Mouse (Mus musculus) spleen, adult 2 months (tissue): ENCODE results near the gene Gm49342. TPM values are rescaled to one million over a fixed set of nuclear protein-coding genes. Genes with fewer than 3 reads are reported as not detected.

Source experiments
- DNase-seq, 2 experiments: peaks; one replicate each; pipeline versions ENCODE4 v3.0.0 to v3.0.0-alpha.2; 2012 to 2021; ENCODE audit warnings: low spot score in 2 of 2, low read depth in 1 of 2
- H3K27ac ChIP-seq: fragments of 200-500 bp; 2 replicates; pipeline ENCODE4 v1.5.1; 2012; ENCODE audit warnings: low read length, inconsistent platforms; ENCODE audit not compliant: insufficient read depth
- H3K27me3 ChIP-seq: fragments of 200-500 bp; 2 replicates; pipeline ENCODE4 v1.6.1; 2012; ENCODE audit warnings: mild to moderate bottlenecking, moderate library complexity, low read length, inconsistent platforms; ENCODE audit not compliant: control insufficient read depth, insufficient read depth
- H3K36me3 ChIP-seq: fragments of 200-500 bp; 2 replicates; pipeline ENCODE4 v1.6.1; 2012; ENCODE audit warnings: mild to moderate bottlenecking, low read length, inconsistent platforms; ENCODE audit not compliant: control insufficient read depth, insufficient read depth
- H3K4me1 ChIP-seq: fragments of 200-500 bp; 2 replicates; pipeline ENCODE4 v1.6.1; 2011; ENCODE audit warnings: inconsistent platforms; ENCODE audit not compliant: control insufficient read depth, insufficient read depth, insufficient read length
- H3K4me3 ChIP-seq: fragments of 200-500 bp; 2 replicates; pipeline ENCODE4 v1.5.1; 2011; ENCODE audit warnings: mild to moderate bottlenecking, inconsistent platforms; ENCODE audit not compliant: insufficient read depth, insufficient read length; ENCODE audit errors: extremely low read depth
- CTCF ChIP-seq: fragments of 200-500 bp; IDR thresholded peaks from 2 replicates; pipeline ENCODE4 v1.5.1; 2011; ENCODE audit warnings: mild to moderate bottlenecking, inconsistent platforms; ENCODE audit not compliant: insufficient read depth, insufficient read length, insufficient replicate concordance; ENCODE audit errors: extremely low read depth
- POLR2A ChIP-seq: fragments of 200-500 bp; IDR thresholded peaks from 2 replicates; pipeline ENCODE4 v1.6.1; 2011; ENCODE audit warnings: low read depth, low read length, inconsistent platforms
- WGBS: fragments of 180-500 bp; shearing (Covaris S2); methylation state at CpG from one replicate; pipeline ENCODE4 v1.1.7; 2018; 5-methylcytosine and 5-hydroxymethylcytosine counted together
- polyA plus RNA-seq: library from polyadenylated mRNA; depleted of rRNA; stranded (reverse); fragments of >200 nt; gene quantifications from 2 replicates; pipeline ENCODE4 v1.2.3, GENCODE M21; 2012

Gm49342 gene
- polyA plus RNA-seq, 1 experiment, result 28.4 TPM

DNA sequence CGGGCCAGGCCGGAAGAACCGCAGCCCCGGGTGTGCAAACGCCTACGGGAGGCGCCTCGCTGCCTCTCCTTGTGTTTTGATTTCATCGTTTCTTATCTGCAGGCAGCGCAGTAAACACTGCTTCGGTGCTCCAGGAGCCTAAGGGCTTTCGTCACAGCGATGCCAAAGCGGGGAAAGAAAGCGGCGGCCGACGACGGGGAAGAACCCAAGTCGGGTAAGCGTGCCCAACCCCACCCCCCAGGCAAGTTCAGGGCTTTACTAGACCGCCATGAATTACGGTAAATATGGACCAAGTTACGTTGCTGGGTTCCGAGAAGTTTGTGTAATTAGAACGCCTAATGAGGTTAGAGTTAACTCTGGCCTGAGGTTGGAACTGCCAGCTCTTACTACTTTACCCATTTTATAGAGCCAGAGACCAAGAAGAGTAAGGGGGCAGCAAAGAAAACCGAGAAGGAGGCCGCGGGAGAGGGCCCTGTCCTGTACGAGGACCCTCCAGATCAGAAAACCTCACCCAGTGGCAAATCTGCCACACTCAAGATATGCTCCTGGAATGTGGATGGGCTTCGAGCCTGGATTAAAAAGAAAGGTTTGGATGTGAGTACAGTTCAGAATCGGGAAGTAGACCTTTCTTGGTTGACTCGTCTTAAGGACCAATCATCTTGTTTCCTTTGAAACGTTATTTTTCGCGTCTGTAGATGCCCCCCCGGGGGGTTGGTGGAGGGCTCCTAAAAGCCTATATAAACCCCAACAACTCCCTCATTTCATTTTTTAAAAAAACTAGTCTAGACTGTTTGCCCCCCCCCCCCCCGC, 19.0 kb upstream of the Gm49342 start:
- Histone ChIP-seq H3K4me3 (peak overlapping the region; percentile 85), H3K36me3 (peaks cover 31% of the 10 kb centered on the region), H3K4me1 (peaks cover 8% of the 10 kb centered on the region; the same call in 1 of the 2 replicates), H3K27ac (peak overlapping the region; percentile 55), H3K27me3 (no peaks in the 10 kb centered on the region)
- WGBS, result 2% methylated on average over 38 of the region's 38 CpGs
- no peak for TF ChIP-seq CTCF
- no peak for TF ChIP-seq POLR2A
- no peak for DNase-seq

DNA sequence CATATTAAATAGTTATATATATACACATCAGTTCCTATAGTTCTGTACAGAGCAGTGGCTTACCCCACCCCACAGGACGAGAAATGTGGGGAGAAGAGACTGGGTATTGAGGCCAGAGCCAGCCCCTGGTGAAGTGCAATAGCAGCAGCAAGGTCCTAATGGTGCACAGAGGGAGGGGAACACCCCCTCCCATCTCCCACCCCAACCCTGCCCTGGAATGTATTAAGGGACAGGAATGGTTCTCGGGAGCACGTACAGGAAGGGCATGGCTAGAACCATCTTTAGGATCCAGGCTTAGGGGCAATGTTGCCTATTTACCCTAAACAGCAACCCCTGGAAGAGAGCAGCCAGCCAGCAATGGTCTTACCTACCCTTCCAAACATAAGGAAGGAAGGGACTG, 17.0 kb upstream of the Gm49342 start:
- Histone ChIP-seq H3K4me3 (no peak overlapping the region), H3K36me3 (peaks cover 31% of the 10 kb centered on the region), H3K4me1 (peaks cover 8% of the 10 kb centered on the region; the same call in 1 of the 2 replicates), H3K27me3 (no peaks in the 10 kb centered on the region), H3K27ac (no peak overlapping the region)
- TF ChIP-seq CTCF (no peak), POLR2A (no peak)
- DNase-seq, result no peak
- 93% methylated on average over 3 of the region's 3 CpGs for WGBS

DNA sequence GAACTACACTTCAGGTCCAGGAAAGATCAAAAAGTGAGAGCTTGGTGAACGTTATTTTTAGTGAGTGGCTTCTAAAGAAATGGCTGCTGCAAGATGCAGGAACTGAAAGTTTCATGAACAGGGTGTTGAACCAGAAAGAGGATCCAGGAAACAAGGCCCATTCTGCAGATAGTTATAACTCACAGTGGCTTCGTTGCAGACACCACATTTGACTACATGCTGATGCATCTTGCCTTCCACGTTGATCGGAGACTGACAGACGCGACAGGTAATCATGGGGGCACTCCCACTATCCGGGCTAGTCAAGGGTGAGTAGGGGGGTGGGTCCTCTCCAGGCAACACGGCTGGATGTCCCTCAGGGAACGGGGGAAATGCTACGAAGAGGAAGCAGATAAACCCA, 14.4 kb upstream of the Gm49342 start:
- DNase-seq, result peak; percentile 37 to 38

DNA sequence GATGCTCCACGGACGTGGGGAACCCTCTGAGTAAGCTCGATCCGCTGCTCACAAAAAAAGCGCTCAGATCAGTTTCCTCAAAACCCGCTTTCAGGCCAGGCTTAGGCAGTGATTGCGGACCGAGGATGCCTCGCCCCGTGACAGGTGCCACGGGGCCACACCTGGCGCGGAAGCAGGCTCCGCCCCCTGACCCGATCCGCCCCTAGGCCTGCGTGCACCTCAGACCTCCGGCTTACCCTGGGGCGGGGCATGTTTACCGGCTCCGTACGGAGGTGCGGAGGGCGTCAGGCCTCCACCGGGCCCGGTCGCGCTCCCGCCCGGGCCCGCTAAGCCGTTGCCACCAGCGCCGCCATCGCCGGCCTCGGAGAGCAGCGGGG, 14.0 kb upstream of the Gm49342 start:
- TF ChIP-seq CTCF (no peak), POLR2A (no peak)
- H3K4me3 ChIP-seq, result peak overlapping the region; percentile 75
- WGBS, result under 1% methylated on average over 37 of the region's 38 CpGs
- H3K27ac ChIP-seq, result peak overlapping the region; percentile 95
- H3K27me3 ChIP-seq, result no peaks in the 10 kb centered on the region
- H3K4me1 ChIP-seq, result peaks cover 8% of the 10 kb centered on the region; the same call in 1 of the 2 replicates
- DNase-seq, result peak; percentile 70 to 71
- peaks cover 31% of the 10 kb centered on the region for H3K36me3 ChIP-seq

More for the DNA sequence above, 14.4 kb upstream of the Gm49342 start:
- Histone ChIP-seq H3K4me1 (peaks cover 8% of the 10 kb centered on the region; the same call in 1 of the 2 replicates), H3K36me3 (peaks cover 31% of the 10 kb centered on the region), H3K27ac (peak overlapping the region; percentile 95), H3K27me3 (no peaks in the 10 kb centered on the region), H3K4me3 (peak overlapping the region; percentile 75)
- WGBS, result 2% methylated on average over 10 of the region's 10 CpGs
- TF ChIP-seq POLR2A (no peak; the same call in 1 of the 2 replicates), CTCF (no peak)

DNA sequence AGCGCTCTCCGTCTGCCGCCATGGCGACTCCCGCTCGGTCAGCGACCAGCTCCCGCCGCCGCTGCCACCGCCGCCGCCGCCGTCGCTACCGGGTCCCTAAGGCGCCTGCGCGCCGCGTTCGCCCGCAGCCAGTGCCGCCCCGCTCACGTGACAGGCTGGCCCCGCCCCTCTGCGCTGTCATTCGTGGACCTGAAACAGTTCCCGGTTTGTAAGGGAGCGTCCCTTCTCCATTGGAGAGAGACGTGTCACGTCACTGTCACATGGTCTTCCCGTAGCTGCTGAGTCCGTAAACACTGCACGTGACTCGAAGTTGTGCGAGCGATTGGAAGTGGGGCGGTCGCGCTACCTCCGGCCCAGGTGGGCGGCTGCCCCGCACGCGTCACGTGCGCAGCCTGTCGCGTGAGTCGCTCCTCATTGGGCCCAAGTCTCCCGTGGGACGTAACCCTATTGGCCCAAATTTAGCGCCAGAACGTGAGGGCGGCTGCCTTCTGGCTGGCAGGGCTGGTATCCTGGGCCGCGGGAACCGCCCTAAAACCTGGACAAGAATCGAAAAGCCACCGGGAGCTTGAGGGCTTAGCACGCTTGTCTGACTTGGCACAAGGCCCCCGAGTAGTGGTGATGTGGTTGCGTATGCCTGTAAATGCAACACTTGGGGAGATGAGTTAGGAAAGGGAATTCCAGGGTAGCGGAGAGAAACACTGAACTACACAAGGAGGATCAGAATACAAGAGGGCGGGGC, 13.4 kb upstream of the Gm49342 start, which contains the start of the genes Pip4p1 and Pnp:
Pip4p1 (minus strand) TSS at position 103 of the 739 bp plus-strand sequence.
Pnp (plus strand) TSS at position 329 of the 739 bp plus-strand sequence.
- peak; percentile 46 for TF ChIP-seq POLR2A
- TF ChIP-seq CTCF, result no peak
- Histone ChIP-seq H3K4me1 (peaks cover 8% of the 10 kb centered on the region; the same call in 1 of the 2 replicates), H3K27ac (peak within 1 kb of the TSS; percentile 95), H3K4me3 (peak within 1 kb of the TSS; percentile 75), H3K27me3 (no peaks in the 10 kb centered on the region), H3K36me3 (peaks cover 31% of the 10 kb centered on the region)
- WGBS, result 1% methylated on average over 68 of the region's 68 CpGs
- peak; percentile 100 for DNase-seq

DNA sequence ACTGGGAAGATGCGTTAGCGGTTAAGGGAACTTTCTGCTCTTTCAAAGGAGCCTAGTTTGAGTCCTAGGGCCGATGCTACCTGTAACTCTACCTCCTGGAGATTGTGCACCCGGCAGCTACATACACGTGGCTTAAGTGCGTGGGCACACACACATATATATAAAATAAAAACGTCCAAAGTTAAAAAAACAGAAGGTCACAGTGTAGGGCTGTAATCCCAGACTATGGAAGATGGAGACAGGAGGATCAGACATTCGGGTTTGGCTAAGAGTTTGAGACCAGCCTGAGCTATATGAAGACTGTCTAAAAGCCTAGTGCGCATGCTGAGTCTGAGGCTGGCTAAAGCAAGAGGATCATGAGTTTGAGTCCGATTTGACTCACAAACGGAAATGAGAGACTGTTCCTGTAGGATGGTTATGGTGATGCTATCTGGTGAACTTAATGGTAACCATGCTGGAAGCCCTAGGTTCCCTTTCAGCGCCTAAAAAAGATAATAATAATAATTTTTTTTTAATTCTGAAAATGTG, 12.8 kb upstream of the Gm49342 start:
- Histone ChIP-seq H3K27ac (peak overlapping the region; percentile 84), H3K4me1 (peaks cover 8% of the 10 kb centered on the region; the same call in 1 of the 2 replicates), H3K27me3 (no peaks in the 10 kb centered on the region), H3K4me3 (peak overlapping the region; percentile 74), H3K36me3 (peaks cover 26% of the 10 kb centered on the region)
- DNase-seq, result no peak
- TF ChIP-seq POLR2A, result no peak
- TF ChIP-seq CTCF, result no peak
- 17% methylated on average over 12 of the region's 12 CpGs for WGBS
